Mouse (Mus musculus) liver, postnatal 0 days (tissue): ENCODE data around the gene Cfd.
"Not testable (repeated sequence)": the region's sequence is repeated elsewhere in the genome, so short reads cannot be mapped to it uniquely, and the experiment has no call there.

ENCODE experiments used
- CTCF ChIP-seq: sonication (generic); IDR thresholded peaks from 2 replicates; pipeline ENCODE4 v1.5.1; 2016; ENCODE audit warnings: antibody characterized with exemption, low read depth
- EP300 ChIP-seq: IDR thresholded peaks from 2 replicates; pipeline ENCODE4 v1.6.1; 2016; ENCODE audit warnings: antibody characterized with exemption, low read depth, mild to moderate bottlenecking

- not testable (repeated sequence) for TF ChIP-seq CTCF, EP300
Observed at GRCm38 (mm10) chr10:79884938-79885337, 5.7 kb upstream of the Cfd start.
